Mouse (Mus musculus): ENCODE data around the gene Dennd1a.

Gene Dennd1a

DNA sequence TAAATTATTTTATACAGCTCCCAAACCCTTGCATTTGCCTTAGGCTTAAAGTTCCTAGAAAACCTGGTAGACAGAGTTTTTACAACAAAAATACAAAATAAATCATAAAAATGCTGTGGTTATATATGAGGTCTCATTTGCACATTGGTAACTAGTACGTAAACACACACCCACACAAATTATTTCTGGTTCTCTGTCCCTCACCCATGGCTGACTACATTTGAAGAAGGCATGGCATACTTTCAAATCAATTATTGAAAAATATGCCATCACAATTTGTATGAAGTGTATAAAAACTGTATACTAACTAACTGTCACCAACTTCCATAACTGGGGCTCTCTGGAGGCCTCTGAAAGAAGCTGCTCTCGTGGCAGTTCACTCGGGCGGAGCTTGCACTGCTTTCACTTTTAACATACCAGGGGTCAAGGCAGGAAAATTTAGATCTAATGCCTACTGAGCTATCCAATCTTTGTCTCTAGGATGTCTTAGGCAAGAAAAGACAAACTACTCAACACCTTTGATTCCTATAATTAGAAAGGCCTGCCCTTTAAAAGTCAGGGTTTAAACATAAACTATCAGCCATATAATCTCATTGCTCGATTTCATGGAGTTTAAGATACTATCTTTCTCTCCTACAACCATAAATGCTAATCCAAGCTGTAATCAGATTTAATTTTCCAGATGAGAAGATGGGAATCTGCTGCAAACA lies 122.7 kb downstream of the Dennd1a start:
- DNase-seq (ENCODE audit: low spot score): no peak

GRCm38 (mm10) chr2:38162486-38162885 lies 124.7 kb downstream of the Dennd1a start:
- DNase-seq (ENCODE audit: low spot score): no peak

DNA sequence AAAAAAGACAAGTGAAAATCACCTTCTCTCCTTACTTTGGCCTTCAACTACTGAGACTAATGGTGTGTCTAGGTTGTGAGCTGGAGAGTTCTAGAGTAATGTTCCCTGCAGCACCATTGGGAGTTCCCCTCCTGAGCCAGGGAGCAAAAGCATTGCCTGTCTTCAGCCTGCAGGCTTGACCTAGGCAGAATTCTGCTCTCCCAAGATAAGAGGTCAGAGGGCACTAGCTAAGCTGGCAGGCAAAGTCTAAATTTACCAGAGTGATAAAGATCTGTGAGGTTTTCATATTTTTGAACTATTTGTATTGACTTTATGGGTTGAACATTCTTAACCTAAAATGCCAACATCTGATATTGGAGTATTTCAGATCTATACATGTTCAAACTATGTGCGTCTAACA lies 125.7 kb downstream of the Dennd1a start:
- DNase-seq (ENCODE audit: low spot score): no peak

- DNase-seq (ENCODE audit: low spot score): no peak
Observed at GRCm38 (mm10) chr2:38159736-38160135, 127.5 kb downstream of the Dennd1a start.

DNA sequence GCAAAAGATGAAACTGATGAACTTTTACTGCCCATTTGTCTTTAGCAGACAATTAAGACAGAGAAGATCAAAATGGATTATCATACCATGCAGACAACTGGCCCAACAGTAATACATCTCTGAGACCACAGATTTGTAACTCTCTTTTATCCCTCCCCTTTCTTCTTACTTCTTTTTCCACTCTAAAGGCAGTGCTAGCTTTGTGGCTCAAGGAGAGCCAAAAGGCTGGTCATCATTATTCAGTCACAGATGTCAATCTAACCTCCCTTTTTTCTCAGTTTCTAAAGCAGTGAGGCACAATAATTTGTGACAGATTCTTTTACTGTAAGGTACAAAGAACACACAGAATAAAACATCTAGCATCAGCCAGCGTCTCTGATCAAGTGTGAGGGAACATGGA lies 130.2 kb downstream of the Dennd1a start:
- DNase-seq (ENCODE audit: low spot score): no peak

DNA sequence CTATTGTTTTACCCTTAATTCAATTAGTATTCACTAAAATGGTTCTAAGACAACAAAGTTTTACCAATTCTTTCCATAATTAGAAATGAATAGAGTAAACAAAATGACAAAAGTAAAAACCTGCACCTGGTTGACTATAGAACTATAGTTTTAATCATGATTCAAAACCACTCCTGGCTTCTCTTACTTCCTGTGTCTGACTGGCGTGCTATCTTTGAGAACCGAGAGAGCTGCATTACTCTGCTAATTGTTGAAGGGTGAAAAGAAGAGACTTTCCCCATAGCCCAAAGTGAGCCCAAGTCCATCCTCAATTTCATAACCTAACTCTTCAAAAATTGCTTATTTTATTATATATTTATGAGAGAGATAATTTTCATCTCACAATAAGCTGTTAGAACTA lies 131.2 kb downstream of the Dennd1a start:
- DNase-seq (ENCODE audit: low spot score): no peak

DNA sequence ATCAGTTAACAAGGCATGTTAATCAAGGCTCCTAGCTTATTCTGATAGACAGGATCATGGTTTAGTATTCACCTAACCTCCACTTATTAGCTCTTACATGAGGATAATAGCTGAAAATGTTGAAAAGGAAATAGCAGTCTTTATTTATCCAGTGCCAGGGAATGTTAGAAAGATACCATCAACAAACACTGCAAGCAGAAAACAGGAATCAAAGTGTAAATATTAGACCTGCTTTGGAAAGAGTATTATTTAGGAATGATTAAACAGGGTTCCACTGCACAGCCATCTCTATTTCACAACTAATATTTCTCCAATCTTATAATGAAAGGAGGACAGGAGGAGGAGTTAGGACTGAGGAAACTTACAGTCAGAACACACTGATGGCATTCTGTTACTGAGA lies 142.4 kb downstream of the Dennd1a start:
- no peak for DNase-seq (ENCODE audit: low spot score)

- no peak for DNase-seq (ENCODE audit: low spot score)
Observed at GRCm38 (mm10) chr2:38144067-38144779, 143.0 kb downstream of the Dennd1a start.

- DNase-seq (ENCODE audit: low spot score): no peak
Observed at GRCm38 (mm10) chr2:38142905-38143304, 144.3 kb downstream of the Dennd1a start.

DNA sequence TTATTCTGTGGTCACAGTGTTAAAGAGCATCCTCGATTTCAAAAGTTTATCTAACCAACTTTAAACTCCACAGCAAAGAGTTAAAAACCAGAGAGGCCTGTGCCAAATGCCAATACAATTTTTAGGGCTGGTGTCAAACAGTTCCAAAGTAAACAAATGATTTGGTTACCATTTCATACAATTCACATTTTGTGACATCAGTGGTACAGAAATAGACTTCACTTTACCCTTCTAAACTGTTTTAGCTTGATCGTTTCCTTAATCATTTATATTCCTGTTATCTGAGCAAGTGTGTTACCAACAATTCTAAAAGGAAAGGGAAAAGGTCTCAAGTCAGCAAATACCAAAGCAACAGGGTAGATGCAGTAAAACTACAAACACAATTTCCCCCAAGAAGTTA lies 145.0 kb downstream of the Dennd1a start:
- DNase-seq (ENCODE audit: low spot score): no peak

DNA sequence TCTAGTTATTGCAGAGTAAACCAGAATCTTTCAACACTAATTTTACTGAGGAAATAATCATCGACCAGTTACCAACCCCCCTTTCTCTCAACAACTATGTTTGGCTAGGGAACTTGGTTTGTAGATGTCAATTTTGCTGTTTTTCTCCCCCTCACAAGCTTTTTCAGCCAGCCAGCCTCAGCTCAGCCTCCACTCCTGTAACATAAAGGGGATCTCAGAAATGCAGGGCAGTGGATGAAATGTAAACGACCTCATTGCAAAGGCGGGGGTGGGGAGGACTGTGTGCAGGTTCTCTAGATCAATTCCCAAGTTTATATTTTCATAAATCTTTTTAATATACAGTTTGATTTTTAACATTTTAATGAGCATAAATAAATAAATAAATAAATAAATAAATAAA lies 147.7 kb downstream of the Dennd1a start:
- no peak for DNase-seq (ENCODE audit: low spot score)

- no peak for DNase-seq (ENCODE audit: low spot score)
Observed at GRCm38 (mm10) chr2:38137086-38137485, 150.1 kb downstream of the Dennd1a start.

DNA sequence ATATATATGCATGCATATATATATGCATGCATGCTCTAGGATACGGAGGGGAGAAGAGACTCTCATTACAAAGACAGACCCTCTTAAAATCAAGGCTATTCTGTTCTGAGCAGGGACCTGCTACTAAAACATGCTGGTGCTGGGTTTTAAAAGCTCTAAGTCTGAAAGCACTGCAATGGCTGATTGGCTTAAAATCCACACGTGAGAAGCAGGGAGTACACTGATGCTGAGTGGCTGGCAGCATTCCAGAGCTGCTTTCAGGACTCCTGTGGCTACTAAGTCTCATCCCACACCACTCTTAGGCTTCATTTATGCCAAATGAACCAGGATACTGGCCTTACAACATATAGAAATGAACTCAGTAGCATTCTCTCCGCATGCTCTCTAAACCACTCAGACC lies 151.8 kb downstream of the Dennd1a start:
- no peak for DNase-seq (ENCODE audit: low spot score)

GRCm38 (mm10) chr2:38133036-38133825 lies 154.0 kb downstream of the Dennd1a start:
- DNase-seq (ENCODE audit: low spot score): no peak

DNA sequence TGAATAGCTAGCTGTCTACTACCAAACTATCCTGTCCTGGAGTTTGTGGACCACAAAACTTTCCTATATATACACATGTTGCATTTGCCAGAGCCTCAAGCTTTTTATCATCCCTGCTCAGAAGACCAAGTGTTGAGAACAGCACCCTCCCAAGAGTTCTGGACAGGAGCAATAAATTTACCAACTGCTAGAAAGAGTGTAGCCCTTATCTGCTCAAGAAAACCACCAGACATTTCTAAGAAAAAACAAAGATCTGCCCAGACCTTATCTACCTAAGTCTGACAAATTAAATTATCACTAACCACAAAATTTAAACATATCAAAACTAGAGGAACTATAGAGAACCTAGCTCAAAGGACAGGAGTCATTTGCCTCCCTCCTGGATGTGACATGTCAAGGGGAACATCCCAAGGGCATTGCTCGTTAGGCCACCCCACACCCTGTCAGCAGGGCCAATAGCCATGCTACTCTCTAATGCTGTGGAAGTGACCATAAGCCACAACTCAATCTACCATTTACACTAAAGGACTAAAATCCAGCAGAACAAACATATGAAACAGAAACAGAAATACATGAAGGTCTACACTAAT lies 154.9 kb downstream of the Dennd1a start:
- no peak for DNase-seq (ENCODE audit: low spot score)

GRCm38 (mm10) chr2:38131538-38131937 lies 155.7 kb downstream of the Dennd1a start:
- DNase-seq (ENCODE audit: low spot score): no peak

GRCm38 (mm10) chr2:38129961-38130802 lies 157.0 kb downstream of the Dennd1a start:
- no peak for DNase-seq (ENCODE audit: low spot score)

DNA sequence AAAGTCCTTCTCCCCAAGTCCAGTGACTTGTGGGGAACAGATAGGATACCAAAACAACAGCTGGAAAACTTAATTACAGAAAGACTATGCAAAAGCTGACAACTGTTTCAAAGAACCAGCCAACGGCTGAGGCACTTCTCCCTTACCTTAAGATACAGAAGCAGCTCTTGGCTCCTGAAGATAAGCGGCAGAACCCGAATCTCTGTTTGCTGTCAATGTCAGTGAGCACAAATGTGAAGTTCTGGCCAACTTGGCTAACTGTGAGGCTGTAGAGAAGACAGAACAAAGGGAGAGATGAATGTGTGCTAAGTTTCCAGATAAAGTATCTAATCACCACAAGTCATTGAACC lies 160.8 kb downstream of the Dennd1a start:
- no peak for DNase-seq (ENCODE audit: low spot score)

- no peak for DNase-seq (ENCODE audit: low spot score)
Observed at GRCm38 (mm10) chr2:38125671-38126382, 161.4 kb downstream of the Dennd1a start.

DNA sequence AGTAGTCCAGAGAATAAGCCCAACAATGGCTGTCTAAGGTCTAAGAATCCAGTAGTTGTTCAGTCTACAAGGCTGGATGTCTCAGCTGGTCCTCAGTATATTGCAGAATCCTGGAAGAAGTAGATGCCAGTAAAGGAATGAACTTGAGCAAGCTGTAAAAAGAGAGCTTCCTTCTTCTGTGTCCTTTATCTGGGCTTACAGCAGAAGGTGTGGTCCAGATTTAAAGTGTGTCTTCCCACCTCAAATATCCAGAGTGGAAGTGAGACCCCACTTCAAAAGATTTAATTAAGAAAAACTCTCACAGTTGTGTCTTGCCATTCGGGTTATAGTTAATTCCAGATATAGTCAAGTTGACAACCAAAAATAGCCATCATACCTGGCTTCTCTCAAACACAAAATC lies 162.5 kb downstream of the Dennd1a start:
- DNase-seq (ENCODE audit: low spot score): no peak

GRCm38 (mm10) chr2:38115000-38115399 lies 172.2 kb downstream of the Dennd1a start:
- DNase-seq (ENCODE audit: low spot score): no peak

Measured in ovary, postnatal 36 days (tissue).